Mouse (Mus musculus) spleen, adult 2 months (tissue): Measurements from ENCODE around the gene Cyfip2. TPM values are rescaled to one million over a fixed set of nuclear protein-coding genes. Genes with fewer than 3 reads are reported as not detected.
A peak's percentile ranks its signal among the peaks of the same experiment; 100 is the strongest.

Source experiments
- DNase-seq, 2 experiments: peaks; one replicate each; pipeline versions ENCODE4 v3.0.0 to v3.0.0-alpha.2; 2012 to 2021; ENCODE audit warnings: low spot score in 2 of 2, low read depth in 1 of 2
- H3K27ac ChIP-seq: fragments of 200-500 bp; 2 replicates; pipeline ENCODE4 v1.5.1; 2012; ENCODE audit warnings: low read length, inconsistent platforms; ENCODE audit not compliant: insufficient read depth
- H3K27me3 ChIP-seq: fragments of 200-500 bp; 2 replicates; pipeline ENCODE4 v1.6.1; 2012; ENCODE audit warnings: mild to moderate bottlenecking, moderate library complexity, low read length, inconsistent platforms; ENCODE audit not compliant: control insufficient read depth, insufficient read depth
- H3K36me3 ChIP-seq: fragments of 200-500 bp; 2 replicates; pipeline ENCODE4 v1.6.1; 2012; ENCODE audit warnings: mild to moderate bottlenecking, low read length, inconsistent platforms; ENCODE audit not compliant: control insufficient read depth, insufficient read depth
- H3K4me1 ChIP-seq: fragments of 200-500 bp; 2 replicates; pipeline ENCODE4 v1.6.1; 2011; ENCODE audit warnings: inconsistent platforms; ENCODE audit not compliant: control insufficient read depth, insufficient read depth, insufficient read length
- H3K4me3 ChIP-seq: fragments of 200-500 bp; 2 replicates; pipeline ENCODE4 v1.5.1; 2011; ENCODE audit warnings: mild to moderate bottlenecking, inconsistent platforms; ENCODE audit not compliant: insufficient read depth, insufficient read length; ENCODE audit errors: extremely low read depth
- CTCF ChIP-seq: fragments of 200-500 bp; IDR thresholded peaks from 2 replicates; pipeline ENCODE4 v1.5.1; 2011; ENCODE audit warnings: mild to moderate bottlenecking, inconsistent platforms; ENCODE audit not compliant: insufficient read depth, insufficient read length, insufficient replicate concordance; ENCODE audit errors: extremely low read depth
- POLR2A ChIP-seq: fragments of 200-500 bp; IDR thresholded peaks from 2 replicates; pipeline ENCODE4 v1.6.1; 2011; ENCODE audit warnings: low read depth, low read length, inconsistent platforms
- WGBS: fragments of 180-500 bp; shearing (Covaris S2); methylation state at CpG from one replicate; pipeline ENCODE4 v1.1.7; 2018; 5-methylcytosine and 5-hydroxymethylcytosine counted together
- polyA plus RNA-seq: library from polyadenylated mRNA; depleted of rRNA; stranded (reverse); fragments of >200 nt; gene quantifications from 2 replicates; pipeline ENCODE4 v1.2.3, GENCODE M21; 2012

Cyfip2 gene
- polyA plus RNA-seq, 1 experiment: 41.4 TPM

GRCm38 (mm10) chr11:46246393-46246792 is 66.3 kb downstream of the Cyfip2 start:
- Histone ChIP-seq H3K4me3 (no peak overlapping the region), H3K27ac (no peak overlapping the region), H3K27me3 (no peaks in the 10 kb centered on the region), H3K36me3 (peaks cover 52% of the 10 kb centered on the region), H3K4me1 (no peaks in the 10 kb centered on the region)
- DNase-seq: no peak
- TF ChIP-seq CTCF (no peak), POLR2A (no peak)
- 92% methylated on average over 7 of the region's 7 CpGs for WGBS

GRCm38 (mm10) chr11:46245926-46246325 is 66.7 kb downstream of the Cyfip2 start:
- no peaks in the 10 kb centered on the region for H3K27me3 ChIP-seq
- WGBS: 75% methylated on average over 8 of the region's 8 CpGs
- H3K27ac ChIP-seq: no peak overlapping the region
- no peak for DNase-seq
- TF ChIP-seq CTCF (no peak), POLR2A (no peak)
- H3K4me1 ChIP-seq: no peaks in the 10 kb centered on the region
- peaks cover 51% of the 10 kb centered on the region for H3K36me3 ChIP-seq
- H3K4me3 ChIP-seq: no peak overlapping the region

GRCm38 (mm10) chr11:46244731-46245604 is 67.7 kb downstream of the Cyfip2 start:
- Histone ChIP-seq H3K4me1 (no peaks in the 10 kb centered on the region), H3K36me3 (peaks cover 54% of the 10 kb centered on the region), H3K4me3 (no peak overlapping the region), H3K27ac (no peak overlapping the region), H3K27me3 (no peaks in the 10 kb centered on the region)
- no peak for DNase-seq
- TF ChIP-seq CTCF: no peak
- no peak for TF ChIP-seq POLR2A
- 93% methylated on average over 23 of the region's 23 CpGs for WGBS

GRCm38 (mm10) chr11:46241985-46242384 is 70.7 kb downstream of the Cyfip2 start:
- TF ChIP-seq CTCF (no peak), POLR2A (no peak)
- no peaks in the 10 kb centered on the region for H3K27me3 ChIP-seq
- peaks cover 57% of the 10 kb centered on the region for H3K36me3 ChIP-seq
- no peak overlapping the region for H3K27ac ChIP-seq
- no peak for DNase-seq
- WGBS: 92% methylated on average over 8 of the region's 8 CpGs
- H3K4me3 ChIP-seq: no peak overlapping the region
- no peaks in the 10 kb centered on the region for H3K4me1 ChIP-seq

DNA sequence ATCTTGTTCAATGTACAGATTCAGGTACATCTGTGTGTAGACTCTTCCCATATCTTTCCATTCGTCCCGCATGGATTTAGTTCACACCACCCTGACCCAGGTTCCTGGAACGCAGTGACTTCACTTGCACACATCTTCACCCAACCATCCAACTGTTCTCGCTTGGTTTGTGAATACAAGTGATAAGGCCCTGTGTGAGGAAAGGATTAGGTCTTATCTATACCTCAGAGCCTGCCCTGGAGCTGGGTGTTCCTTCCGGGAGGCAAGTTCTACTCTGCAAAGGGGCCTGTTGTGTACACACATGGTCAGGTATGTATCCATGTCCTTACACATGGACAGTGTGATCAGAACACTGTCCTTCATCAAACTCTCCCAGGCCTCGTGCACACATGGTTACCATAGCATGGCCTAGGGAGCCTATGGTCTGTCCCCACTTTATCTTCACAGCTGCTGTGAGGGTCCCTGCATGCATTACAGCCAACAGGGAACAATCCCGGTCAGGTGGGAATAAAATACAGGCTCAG is 71.4 kb downstream of the Cyfip2 start:
- H3K4me3 ChIP-seq: no peak overlapping the region
- WGBS: 89% methylated on average over 7 of the region's 7 CpGs
- TF ChIP-seq POLR2A (no peak), CTCF (no peak)
- DNase-seq: no peak
- H3K27me3 ChIP-seq: no peaks in the 10 kb centered on the region
- peaks cover 51% of the 10 kb centered on the region for H3K36me3 ChIP-seq
- no peak overlapping the region for H3K27ac ChIP-seq
- H3K4me1 ChIP-seq: no peaks in the 10 kb centered on the region

DNA sequence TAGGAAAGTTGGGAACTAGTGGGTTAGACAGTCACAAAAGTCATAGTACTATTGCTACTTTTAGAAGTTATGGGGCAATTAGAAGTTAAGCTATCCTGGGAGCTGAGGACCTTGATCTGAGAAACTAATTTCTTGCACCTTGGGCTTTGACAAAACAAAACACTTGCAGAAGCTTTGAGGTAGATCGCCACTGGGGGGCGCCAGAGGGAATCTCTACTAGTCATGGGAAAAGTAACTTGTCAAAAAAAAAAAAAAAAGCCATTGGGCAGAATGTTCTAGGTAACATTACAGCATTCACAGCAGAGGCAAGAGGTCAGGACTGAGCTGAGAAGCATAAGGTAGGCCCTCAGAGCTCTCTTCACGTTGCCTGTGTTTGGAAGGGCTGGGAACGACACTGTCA is 75.7 kb downstream of the Cyfip2 start:
- Histone ChIP-seq H3K4me1 (no peaks in the 10 kb centered on the region), H3K36me3 (peaks cover 49% of the 10 kb centered on the region), H3K4me3 (no peak overlapping the region), H3K27me3 (no peaks in the 10 kb centered on the region), H3K27ac (no peak overlapping the region)
- TF ChIP-seq CTCF (peak; percentile 24; the same call in 1 of the 2 replicates), POLR2A (no peak)
- peak; percentile 47 to 66 for DNase-seq
- WGBS: 44% methylated on average over 4 of the region's 4 CpGs

GRCm38 (mm10) chr11:46235334-46235733 is 77.3 kb downstream of the Cyfip2 start, which contains the start of gene Fndc9:
Gene Fndc9, plus strand, starts transcription at chr11:46235531.
- H3K36me3 ChIP-seq: peaks cover 47% of the 10 kb centered on the region
- WGBS: 94% methylated on average over 11 of the region's 11 CpGs
- no peaks in the 10 kb centered on the region for H3K27me3 ChIP-seq
- H3K27ac ChIP-seq: no peak within 1 kb of the TSS
- no peak within 1 kb of the TSS for H3K4me3 ChIP-seq
- H3K4me1 ChIP-seq: no peaks in the 10 kb centered on the region
- no peak for DNase-seq
- TF ChIP-seq CTCF: no peak
- TF ChIP-seq POLR2A: no peak
